Mouse (Mus musculus): Measurements from ENCODE around the gene Rab4a. TPM values are rescaled to one million over a fixed set of nuclear protein-coding genes. Genes with fewer than 3 reads are reported as not detected.
A peak's percentile ranks its signal among the peaks of the same experiment; 100 is the strongest.

Gene Rab4a
- polyA plus RNA-seq, 1 experiment from 2014 or later, result 32.1 TPM

DNA sequence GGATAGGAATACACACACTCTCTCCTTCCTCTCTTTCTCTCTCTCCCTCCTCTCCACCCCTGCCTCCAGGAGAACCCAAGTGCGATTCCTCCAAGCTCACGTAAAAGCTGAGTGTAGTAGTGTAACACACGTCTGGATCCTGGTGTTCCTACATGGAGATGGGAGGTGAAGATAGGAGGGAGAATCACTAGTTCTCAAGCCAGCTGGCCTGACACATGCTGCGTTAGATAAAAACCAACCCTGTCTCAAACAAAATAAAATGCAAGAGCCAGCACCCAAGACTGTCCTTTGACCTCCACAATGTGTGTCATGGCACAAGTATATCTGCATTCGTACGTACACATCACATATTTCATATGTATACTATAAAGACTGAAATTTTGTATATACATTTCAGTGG is 15.0 kb downstream of the Rab4a start:
- Histone ChIP-seq H3K27ac (ENCODE audit: low read length) (no peak overlapping the region), H3K9me3 (ENCODE audit: low read length) (no peaks in the 10 kb centered on the region), H3K9ac (replicated peaks; ENCODE audit: low read depth) (no peak overlapping the region), H3K4me2 (replicated peaks; ENCODE audit: low read depth, low read length) (no peak overlapping the region), H3K27me3 (replicated peaks; ENCODE audit: insufficient read depth, low read length) (no peaks in the 10 kb centered on the region), H3K36me3 (ENCODE audit: insufficient read depth, low read length) (no peaks in the 10 kb centered on the region), H3K4me1 (ENCODE audit: insufficient read depth, low read depth, low read length) (no peaks in the 10 kb centered on the region), H3K4me3 (ENCODE audit: low read depth, low read length) (no peak overlapping the region)
- 87% methylated on average over 6 of the region's 6 CpGs for WGBS
- ATAC-seq (no peak), DNase-seq (ENCODE audit: low spot score) (no peak)
- no peak for TF ChIP-seq EP300 (IDR thresholded peaks at IDR 0.05)
- TF ChIP-seq CTCF (IDR thresholded peaks at IDR 0.05), result no peak

DNA sequence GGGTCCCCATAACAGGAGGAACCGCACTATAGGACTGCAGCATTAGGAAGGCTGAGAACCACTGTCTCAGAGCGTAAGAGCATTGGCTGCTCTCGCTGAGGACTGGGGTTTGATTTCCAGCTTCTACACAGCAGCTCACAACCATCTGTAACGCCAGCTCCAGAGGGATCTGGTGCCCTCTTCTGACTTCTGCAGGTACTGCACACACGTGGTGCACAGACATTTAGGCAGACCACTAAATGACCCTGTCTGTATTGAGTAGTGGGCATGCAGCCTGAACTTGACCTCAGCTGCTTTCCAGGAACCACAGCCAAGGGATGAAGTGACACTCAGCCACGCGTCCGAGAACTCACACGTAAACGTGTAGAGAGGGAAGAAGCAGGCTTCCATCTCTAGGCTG is 17.3 kb downstream of the Rab4a start:
- DNase-seq (ENCODE audit: low spot score), result no peak
- H3K36me3 ChIP-seq (ENCODE audit: insufficient read depth, low read length), result no peaks in the 10 kb centered on the region
- 90% methylated on average over 10 of the region's 10 CpGs for WGBS
- no peak overlapping the region for H3K9ac ChIP-seq (replicated peaks; ENCODE audit: low read depth)
- H3K27me3 ChIP-seq (replicated peaks; ENCODE audit: insufficient read depth, low read length), result no peaks in the 10 kb centered on the region
- no peaks in the 10 kb centered on the region for H3K4me1 ChIP-seq (ENCODE audit: insufficient read depth, low read depth, low read length)
- no peak overlapping the region for H3K4me2 ChIP-seq (replicated peaks; ENCODE audit: low read depth, low read length)
- no peak overlapping the region for H3K4me3 ChIP-seq (ENCODE audit: low read depth, low read length)
- ATAC-seq, result no peak
- TF ChIP-seq CTCF (IDR thresholded peaks at IDR 0.05) (peak; percentile 51), EP300 (IDR thresholded peaks at IDR 0.05) (no peak)
- H3K27ac ChIP-seq (ENCODE audit: low read length), result no peak overlapping the region
- no peaks in the 10 kb centered on the region for H3K9me3 ChIP-seq (ENCODE audit: low read length)

DNA sequence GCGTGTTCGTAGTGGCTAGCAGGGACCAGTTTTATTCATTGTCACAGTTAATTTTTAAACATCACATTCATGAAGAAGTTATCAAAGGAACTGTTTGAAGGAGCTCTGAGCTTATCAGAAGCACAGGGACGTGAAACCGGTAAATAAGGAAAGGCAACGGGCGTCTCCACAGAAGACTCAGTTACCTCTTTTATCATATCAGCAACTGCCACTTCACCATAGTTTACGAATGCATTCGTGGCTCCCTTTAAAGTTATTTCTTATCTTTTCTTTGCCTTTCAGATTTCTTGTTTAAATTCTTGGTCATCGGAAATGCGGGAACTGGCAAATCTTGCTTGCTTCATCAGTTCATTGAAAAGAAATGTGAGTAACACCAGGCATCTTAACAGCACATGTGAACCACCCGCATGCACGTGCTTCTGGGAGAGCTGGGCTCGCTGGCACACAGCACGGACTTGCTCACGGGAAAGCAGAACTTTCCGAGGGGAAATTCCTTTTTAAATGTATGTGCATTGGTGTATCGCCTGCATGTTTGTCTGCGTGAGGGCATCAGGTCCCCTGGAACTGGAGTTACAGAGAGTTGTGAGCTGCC is 17.8 kb downstream of the Rab4a start:
- no peak for ATAC-seq
- 64% methylated on average over 18 of the region's 18 CpGs for whole genome bisulfite sequencing
- Histone ChIP-seq H3K9ac (replicated peaks; ENCODE audit: low read depth) (no peak overlapping the region), H3K4me2 (replicated peaks; ENCODE audit: low read depth, low read length) (no peak overlapping the region), H3K36me3 (ENCODE audit: insufficient read depth, low read length) (no peaks in the 10 kb centered on the region; the same call in 1 of the 2 replicates), H3K4me3 (ENCODE audit: low read depth, low read length) (no peak overlapping the region), H3K4me1 (ENCODE audit: insufficient read depth, low read depth, low read length) (no peaks in the 10 kb centered on the region), H3K27me3 (replicated peaks; ENCODE audit: insufficient read depth, low read length) (no peaks in the 10 kb centered on the region), H3K27ac (ENCODE audit: low read length) (no peak overlapping the region), H3K9me3 (ENCODE audit: low read length) (no peaks in the 10 kb centered on the region)
- TF ChIP-seq EP300 (IDR thresholded peaks at IDR 0.05) (no peak), CTCF (IDR thresholded peaks at IDR 0.05) (no peak)
- no peak for DNase-seq (ENCODE audit: low spot score)

- Histone ChIP-seq H3K9ac (replicated peaks; ENCODE audit: low read depth) (no peak overlapping the region), H3K4me3 (ENCODE audit: low read depth, low read length) (no peak overlapping the region), H3K4me1 (ENCODE audit: insufficient read depth, low read depth, low read length) (no peaks in the 10 kb centered on the region), H3K27me3 (replicated peaks; ENCODE audit: insufficient read depth, low read length) (no peaks in the 10 kb centered on the region), H3K9me3 (ENCODE audit: low read length) (no peaks in the 10 kb centered on the region), H3K36me3 (ENCODE audit: insufficient read depth, low read length) (no peaks in the 10 kb centered on the region; the same call in 1 of the 2 replicates), H3K27ac (ENCODE audit: low read length) (no peak overlapping the region), H3K4me2 (replicated peaks; ENCODE audit: low read depth, low read length) (no peak overlapping the region)
- 63% methylated on average over 9 of the region's 9 CpGs for WGBS
- no peak for TF ChIP-seq EP300 (IDR thresholded peaks at IDR 0.05)
- peak; percentile 65 for TF ChIP-seq CTCF (IDR thresholded peaks at IDR 0.05)
- ATAC-seq, result no peak
- DNase-seq (ENCODE audit: low spot score), result no peak
Observed at GRCm38 (mm10) chr8:123826001-123826400, 20.2 kb downstream of the Rab4a start.

- Histone ChIP-seq H3K4me1 (ENCODE audit: insufficient read depth, low read depth, low read length) (no peaks in the 10 kb centered on the region), H3K27ac (ENCODE audit: low read length) (no peak overlapping the region), H3K9me3 (ENCODE audit: low read length) (no peaks in the 10 kb centered on the region), H3K4me3 (ENCODE audit: low read depth, low read length) (no peak overlapping the region), H3K27me3 (replicated peaks; ENCODE audit: insufficient read depth, low read length) (no peaks in the 10 kb centered on the region), H3K9ac (replicated peaks; ENCODE audit: low read depth) (no peak overlapping the region), H3K4me2 (replicated peaks; ENCODE audit: low read depth, low read length) (no peak overlapping the region), H3K36me3 (ENCODE audit: insufficient read depth, low read length) (no peaks in the 10 kb centered on the region; the same call in 1 of the 2 replicates)
- ATAC-seq (no peak), DNase-seq (ENCODE audit: low spot score) (no peak)
- TF ChIP-seq EP300 (IDR thresholded peaks at IDR 0.05) (no peak), CTCF (IDR thresholded peaks at IDR 0.05) (no peak)
- WGBS, result 93% methylated on average over 7 of the region's 7 CpGs
Observed at GRCm38 (mm10) chr8:123826758-123827157, 21.0 kb downstream of the Rab4a start.

- no peak for DNase-seq (ENCODE audit: low spot score)
- H3K9ac ChIP-seq (replicated peaks; ENCODE audit: low read depth), result no peak overlapping the region
- H3K9me3 ChIP-seq (ENCODE audit: low read length), result no peaks in the 10 kb centered on the region
- H3K27me3 ChIP-seq (replicated peaks; ENCODE audit: insufficient read depth, low read length), result no peaks in the 10 kb centered on the region
- H3K27ac ChIP-seq (ENCODE audit: low read length), result no peak overlapping the region
- no peaks in the 10 kb centered on the region for H3K4me1 ChIP-seq (ENCODE audit: insufficient read depth, low read depth, low read length)
- no peak for ATAC-seq
- TF ChIP-seq EP300 (IDR thresholded peaks at IDR 0.05) (no peak), CTCF (IDR thresholded peaks at IDR 0.05) (no peak)
- H3K36me3 ChIP-seq (ENCODE audit: insufficient read depth, low read length), result no peaks in the 10 kb centered on the region; the same call in none of the 2 replicates
- no peak overlapping the region for H3K4me3 ChIP-seq (ENCODE audit: low read depth, low read length)
- no peak overlapping the region for H3K4me2 ChIP-seq (replicated peaks; ENCODE audit: low read depth, low read length)
- 87% methylated on average over 13 of the region's 13 CpGs for WGBS
Observed at GRCm38 (mm10) chr8:123827523-123827922, 21.7 kb downstream of the Rab4a start.

DNA sequence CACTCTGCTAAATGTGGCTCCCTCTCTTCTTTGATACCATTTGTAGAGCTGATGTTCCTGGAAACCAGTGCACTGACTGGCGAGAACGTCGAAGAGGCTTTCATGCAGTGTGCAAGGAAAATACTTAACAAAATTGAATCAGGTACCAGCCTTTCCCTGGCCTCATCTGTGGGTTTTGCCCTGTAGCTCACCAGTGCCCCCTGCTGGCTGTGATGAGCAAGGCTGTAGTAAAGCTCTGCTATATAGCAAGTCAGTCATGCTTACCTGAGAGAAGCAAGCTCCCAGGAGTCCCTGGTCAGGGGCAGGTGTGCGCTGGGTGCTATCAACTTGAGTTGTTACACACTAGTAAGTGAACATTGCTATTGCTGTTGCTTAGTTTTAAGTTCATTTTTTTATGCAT is 27.0 kb downstream of the Rab4a start:
- Histone ChIP-seq H3K9me3 (ENCODE audit: low read length) (no peaks in the 10 kb centered on the region), H3K36me3 (ENCODE audit: insufficient read depth, low read length) (peaks cover 7% of the 10 kb centered on the region), H3K9ac (replicated peaks; ENCODE audit: low read depth) (no peak overlapping the region), H3K27ac (ENCODE audit: low read length) (no peak overlapping the region), H3K4me2 (replicated peaks; ENCODE audit: low read depth, low read length) (no peak overlapping the region), H3K4me1 (ENCODE audit: insufficient read depth, low read depth, low read length) (no peaks in the 10 kb centered on the region), H3K27me3 (replicated peaks; ENCODE audit: insufficient read depth, low read length) (no peaks in the 10 kb centered on the region), H3K4me3 (ENCODE audit: low read depth, low read length) (no peak overlapping the region)
- WGBS, result 94% methylated on average over 4 of the region's 4 CpGs
- no peak for ATAC-seq
- peak; percentile 82 for TF ChIP-seq CTCF (IDR thresholded peaks at IDR 0.05)
- TF ChIP-seq EP300 (IDR thresholded peaks at IDR 0.05), result no peak
- peak; percentile 18 for DNase-seq (ENCODE audit: low spot score)

Measured in lung, postnatal 0 days (tissue).